Mouse (Mus musculus) sigmoid colon, adult 10 weeks (tissue): Measurements from ENCODE around the gene Irf9. TPM values are rescaled to one million over a fixed set of nuclear protein-coding genes. Genes with fewer than 3 reads are reported as not detected.

Source experiments
- polyA plus RNA-seq: library from polyadenylated mRNA; stranded (reverse); fragments of 350-450 nt; fragmentation: Illumina TruSeq; extraction: RNeasy Lipid Tissue Mini Kit (QIAGEN cat#74804); gene quantifications from one replicate; pipeline ENCODE4 v1.2.3, GENCODE M21; 2014; ENCODE audit warnings: low read depth, low replicate concordance

The Irf9 gene
- 51.9 TPM for polyA plus RNA-seq

GRCm38 (mm10) chr14:55603271-55603632 lies at the start of gene Irf9:
Gene Irf9, plus strand, starts transcription at chr14:55603571.

GRCm38 (mm10) chr14:55559799-55560201 lies 43.6 kb upstream of the Irf9 start, which contains the start of gene Dcaf11:
Gene Dcaf11, plus strand, starts transcription at chr14:55560006.

GRCm38 (mm10) chr14:55560202-55561073 lies 42.9 kb upstream of the Irf9 start, which contains the start of gene A730061H03Rik:
Gene A730061H03Rik, minus strand, starts transcription at chr14:55560406.

GRCm38 (mm10) chr14:55575302-55575701 lies 28.1 kb upstream of the Irf9 start, which contains the start of gene Fitm1:
Gene Fitm1, plus strand, starts transcription at chr14:55575617.

GRCm38 (mm10) chr14:55577871-55578667 lies 25.3 kb upstream of the Irf9 start, which contains the start of gene Psme1:
Gene Psme1, plus strand, starts transcription at chr14:55578123.

GRCm38 (mm10) chr14:55584702-55585565 lies 18.4 kb upstream of the Irf9 start, which contains the start of gene Emc9:
Gene Emc9, minus strand, starts transcription at chr14:55585302.

GRCm38 (mm10) chr14:55590748-55591330 lies 12.5 kb upstream of the Irf9 start, which contains the start of gene Psme2:
Gene Psme2, minus strand, starts transcription at chr14:55591113.

GRCm38 (mm10) chr14:55591331-55591891 lies 12.0 kb upstream of the Irf9 start, which contains the start of gene Rnf31:
Gene Rnf31, plus strand, starts transcription at chr14:55591708.

GRCm38 (mm10) chr14:55617822-55618221 lies 14.5 kb downstream of the Irf9 start, which contains the start of gene Rec8:
Gene Rec8, plus strand, starts transcription at chr14:55618037.

GRCm38 (mm10) chr14:55635523-55636007 lies 32.2 kb downstream of the Irf9 start, which contains the start of gene Ipo4:
Gene Ipo4, minus strand, starts transcription at chr14:55635957.

GRCm38 (mm10) chr14:55637795-55638194 lies 34.4 kb downstream of the Irf9 start, which contains the start of gene Gm49378:
Gene Gm49378, minus strand, starts transcription at chr14:55637895.

GRCm38 (mm10) chr14:55643060-55643907 lies 39.9 kb downstream of the Irf9 start, which contains the start of gene Tm9sf1:
Gene Tm9sf1, minus strand, starts transcription at chr14:55643806.

GRCm38 (mm10) chr14:55649884-55650283 lies 46.5 kb downstream of the Irf9 start, which contains the start of gene Tssk4:
Gene Tssk4, plus strand, starts transcription at chr14:55650184.

Other genes with a start within 250 kb of the Irf9 start
- gene Dhrs4, start 124.8 kb upstream of the Irf9 start, polyA plus RNA-seq, result 32.3 TPM
- gene Carmil3, start 112.9 kb upstream of the Irf9 start, polyA plus RNA-seq, result not detected
- gene Cpne6, start 93.1 kb upstream of the Irf9 start, polyA plus RNA-seq, result not detected
- not detected for gene Nrl, start 78.6 kb upstream of the Irf9 start, polyA plus RNA-seq
- 5.2 TPM for gene Pck2, start 63.3 kb upstream of the Irf9 start, polyA plus RNA-seq
- gene Dcaf11, start 43.6 kb upstream of the Irf9 start, polyA plus RNA-seq, result 21.3 TPM
- not detected for gene A730061H03Rik, start 43.2 kb upstream of the Irf9 start, polyA plus RNA-seq
- gene Fitm1, start 28.0 kb upstream of the Irf9 start, polyA plus RNA-seq, result not detected
- gene Psme1, start 25.4 kb upstream of the Irf9 start, polyA plus RNA-seq, result 139 TPM
- gene Emc9, start 18.3 kb upstream of the Irf9 start, polyA plus RNA-seq, result 7.3 TPM
- 171 TPM for gene Psme2, start 12.5 kb upstream of the Irf9 start, polyA plus RNA-seq
- gene Rnf31, start 11.9 kb upstream of the Irf9 start, polyA plus RNA-seq, result 10.6 TPM
- not detected for gene Rec8, start 14.5 kb downstream of the Irf9 start, polyA plus RNA-seq
- gene Ipo4, start 32.4 kb downstream of the Irf9 start, polyA plus RNA-seq, result 2.9 TPM
- 0.63 TPM for gene Gm49378, start 34.3 kb downstream of the Irf9 start, polyA plus RNA-seq
- 52.5 TPM for gene Tm9sf1, start 40.2 kb downstream of the Irf9 start, polyA plus RNA-seq
- 0.50 TPM for gene Tssk4, start 46.6 kb downstream of the Irf9 start, polyA plus RNA-seq
- 43.5 TPM for gene Mdp1, start 56.9 kb downstream of the Irf9 start, polyA plus RNA-seq
- gene Gmpr2, start 68.4 kb downstream of the Irf9 start, polyA plus RNA-seq, result 26.0 TPM
- gene Nedd8, start 68.6 kb downstream of the Irf9 start, polyA plus RNA-seq, result 50.1 TPM
- gene Tinf2, start 78.2 kb downstream of the Irf9 start, polyA plus RNA-seq, result 13.6 TPM
- not detected for gene Tgm1, start 110.4 kb downstream of the Irf9 start, polyA plus RNA-seq
- 0.73 TPM for gene Rabggta, start 118.7 kb downstream of the Irf9 start, polyA plus RNA-seq
- gene Dhrs1, start 142.1 kb downstream of the Irf9 start, polyA plus RNA-seq, result 15.3 TPM
- gene Nop9, start 142.1 kb downstream of the Irf9 start, polyA plus RNA-seq, result 3.3 TPM
- 5.6 TPM for gene Cideb, start 154.9 kb downstream of the Irf9 start, polyA plus RNA-seq
- gene Ltb4r2, start 157.9 kb downstream of the Irf9 start, polyA plus RNA-seq, result not detected
- gene Ltb4r1, start 162.4 kb downstream of the Irf9 start, polyA plus RNA-seq, result not detected
- 0.19 TPM for gene Adcy4, start 180.5 kb downstream of the Irf9 start, polyA plus RNA-seq
- gene Ripk3, start 185.3 kb downstream of the Irf9 start, polyA plus RNA-seq, result 4.4 TPM
- gene Nfatc4, start 219.6 kb downstream of the Irf9 start, polyA plus RNA-seq, result 2.6 TPM